Mouse (Mus musculus) intestine, embryonic 16.5 days (tissue): Measurements from ENCODE around the gene Fastkd5. TPM values are rescaled to one million over a fixed set of nuclear protein-coding genes. Genes with fewer than 3 reads are reported as not detected.
A peak's percentile ranks its signal among the peaks of the same experiment; 100 is the strongest.

Experiments
- ATAC-seq: fragments of 200-750 bp; cut with Nextera tagmentation; 2 replicates; pipeline ENCODE4 v1.8.0; 2017; ENCODE audit warnings: moderate TSS enrichment, moderate library complexity
- H3K27ac ChIP-seq: fragments of 300-500 bp; sonication (generic); 2 replicates; pipeline ENCODE4 v1.5.1; 2014; ENCODE audit warnings: mild to moderate bottlenecking, low read length
- H3K27me3 ChIP-seq: fragments of 300-500 bp; sonication (generic); replicated peaks from 2 replicates; pipeline ENCODE4 v1.6.1; 2014; ENCODE audit warnings: low read length, control low read depth, mixed read lengths; ENCODE audit not compliant: control insufficient read depth, insufficient read depth
- H3K36me3 ChIP-seq: fragments of 300-500 bp; sonication (generic); 2 replicates; pipeline ENCODE4 v1.6.1; 2014; ENCODE audit warnings: low read length, control low read depth; ENCODE audit not compliant: control insufficient read depth, insufficient read depth
- H3K4me1 ChIP-seq: fragments of 300-500 bp; sonication (generic); 2 replicates; pipeline ENCODE4 v1.6.1; 2014; ENCODE audit warnings: low read length, control low read depth, mixed read lengths; ENCODE audit not compliant: control insufficient read depth, insufficient read depth
- H3K4me2 ChIP-seq: fragments of 300-500 bp; sonication (generic); 2 replicates; pipeline ENCODE4 v1.6.1; 2014; ENCODE audit warnings: low read depth, low read length, control low read depth
- H3K4me3 ChIP-seq: fragments of 300-500 bp; sonication (generic); 2 replicates; pipeline ENCODE4 v1.5.1; 2014; ENCODE audit warnings: mild to moderate bottlenecking, low read length
- H3K9ac ChIP-seq: fragments of 300-500 bp; sonication (generic); 2 replicates; pipeline ENCODE4 v1.6.1; 2014; ENCODE audit warnings: low read depth, low read length
- H3K9me3 ChIP-seq: fragments of 300-500 bp; sonication (generic); 2 replicates; pipeline ENCODE4 v1.6.1; 2016; ENCODE audit warnings: low read length, control low read depth; ENCODE audit not compliant: control insufficient read depth
- WGBS: fragments of 180-500 bp; shearing (Covaris S2); extraction: QIAGEN DNeasy Blood & Tissue Kit; methylation state at CpG from one replicate; pipeline ENCODE4 v1.1.7; 2014; 5-methylcytosine and 5-hydroxymethylcytosine counted together
- polyA plus RNA-seq: library from polyadenylated mRNA; unstranded; fragments of >200 nt; fragmentation: Nextera tagmentation; extraction: Ambion mirVana; gene quantifications from 2 replicates; pipeline ENCODE4 v1.2.1, GENCODE M21; 2015

Fastkd5 gene
- polyA plus RNA-seq, 1 experiment from 2014 or later: 16.2 TPM

DNA sequence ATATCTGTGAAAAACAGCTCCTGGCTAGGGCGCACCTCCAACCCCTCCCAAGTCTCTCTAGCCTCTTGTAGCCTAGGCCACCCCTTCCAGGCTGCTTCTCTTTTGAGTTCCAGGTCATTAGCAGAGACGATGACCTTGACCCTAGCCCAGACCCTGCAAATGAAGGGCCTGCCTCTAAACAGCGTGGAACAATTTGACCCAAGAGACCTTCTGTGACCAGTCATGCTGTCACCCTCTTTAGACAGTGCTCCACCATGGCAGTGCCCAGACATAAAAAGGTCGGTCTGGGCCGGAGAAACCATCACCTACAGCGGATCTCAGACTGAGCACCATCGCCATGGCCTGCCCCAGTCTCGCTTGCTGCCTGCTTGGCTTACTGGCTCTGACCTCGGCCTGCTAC is 54.0 kb downstream of the Fastkd5 start, which contains the start of gene Oxt:
Gene Oxt (plus strand): TSS at position 301 of the 400 bp plus-strand sequence.
- peak within 1 kb of the TSS; percentile 17 for H3K9ac ChIP-seq
- WGBS: 49% methylated on average over 9 of the region's 9 CpGs
- peak within 1 kb of the TSS; percentile 27 for H3K4me3 ChIP-seq
- no peak for ATAC-seq
- no peaks in the 10 kb centered on the region for H3K9me3 ChIP-seq
- H3K36me3 ChIP-seq: no peaks in the 10 kb centered on the region
- H3K4me2 ChIP-seq: peak within 1 kb of the TSS; percentile 44
- H3K27me3 ChIP-seq: peaks cover 52% of the 10 kb centered on the region
- H3K4me1 ChIP-seq: peaks cover 20% of the 10 kb centered on the region; the same call in 1 of the 2 replicates
- H3K27ac ChIP-seq: no peak within 1 kb of the TSS

DNA sequence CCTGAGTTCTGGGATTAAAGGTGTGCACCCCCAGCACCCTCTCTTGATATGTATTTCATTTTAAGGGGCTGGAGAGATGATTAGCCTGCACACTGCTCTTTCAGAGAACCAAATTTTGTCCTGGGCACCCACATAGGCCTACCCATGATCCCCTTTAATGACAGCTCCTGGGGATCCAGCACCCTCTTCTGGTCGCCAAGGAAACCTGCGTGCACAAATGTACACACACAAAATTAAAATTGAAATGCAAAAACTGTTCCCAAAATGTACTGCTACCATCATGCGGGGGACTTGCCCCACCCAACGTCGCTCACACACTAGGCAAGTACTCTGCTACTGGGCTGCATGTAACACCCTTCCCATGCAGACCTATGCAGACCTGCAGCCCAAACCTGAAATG is 54.9 kb downstream of the Fastkd5 start:
- no peaks in the 10 kb centered on the region for H3K9me3 ChIP-seq
- H3K4me2 ChIP-seq: no peak overlapping the region
- no peak overlapping the region for H3K4me3 ChIP-seq
- 83% methylated on average over 5 of the region's 5 CpGs for WGBS
- H3K4me1 ChIP-seq: peaks cover 11% of the 10 kb centered on the region; the same call in 1 of the 2 replicates
- H3K27ac ChIP-seq: no peak overlapping the region
- H3K27me3 ChIP-seq: peaks cover 43% of the 10 kb centered on the region
- H3K9ac ChIP-seq: no peak overlapping the region
- no peaks in the 10 kb centered on the region for H3K36me3 ChIP-seq
- no peak for ATAC-seq

- Histone ChIP-seq H3K4me2 (no peak overlapping the region), H3K27ac (no peak overlapping the region), H3K27me3 (peaks cover 1% of the 10 kb centered on the region; the same call in 1 of the 2 replicates), H3K36me3 (0 out of 2 replicates have a peak, but pooled peaks cover 3% of the 10 kb centered on the region), H3K4me1 (peaks cover under 1% of the 10 kb centered on the region; the same call in 1 of the 2 replicates), H3K9ac (no peak overlapping the region), H3K9me3 (no peaks in the 10 kb centered on the region), H3K4me3 (no peak overlapping the region)
- no peak for ATAC-seq
These were observed 59.9 kb downstream of the Fastkd5 start for GRCm38 (mm10) chr2:130569926-130570325.

DNA sequence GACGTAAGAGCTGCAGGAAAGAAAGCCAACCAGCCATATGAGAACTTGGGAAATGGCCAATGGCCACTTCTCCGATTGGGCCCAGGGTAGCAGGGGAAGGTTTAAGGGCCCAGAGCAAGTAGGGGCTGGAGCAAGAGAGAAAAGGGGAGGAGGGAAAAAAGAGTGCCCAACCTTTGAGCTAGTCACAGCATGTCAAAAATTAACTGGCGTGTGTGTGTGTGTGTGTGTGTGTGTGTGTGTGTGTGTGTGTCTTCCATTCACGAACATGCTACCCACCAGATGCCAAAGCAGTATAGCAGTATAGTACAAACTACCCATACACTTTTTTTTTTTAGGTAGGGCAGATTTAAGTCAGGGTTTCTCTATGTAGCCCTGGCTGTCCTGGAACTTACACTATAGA is 60.9 kb downstream of the Fastkd5 start:
- no peak for ATAC-seq
- Histone ChIP-seq H3K9ac (no peak overlapping the region), H3K36me3 (0 out of 2 replicates have a peak, but pooled peaks cover 3% of the 10 kb centered on the region), H3K4me2 (no peak overlapping the region), H3K27me3 (no peaks in the 10 kb centered on the region; the same call in 1 of the 2 replicates), H3K4me1 (peaks cover 8% of the 10 kb centered on the region), H3K27ac (no peak overlapping the region), H3K9me3 (no peaks in the 10 kb centered on the region), H3K4me3 (no peak overlapping the region)
- WGBS: 76% methylated on average over 4 of the region's 4 CpGs

GRCm38 (mm10) chr2:130564983-130565382 is 64.8 kb downstream of the Fastkd5 start:
- H3K27ac ChIP-seq: no peak overlapping the region
- no peak for ATAC-seq
- H3K4me3 ChIP-seq: peak overlapping the region; percentile 86
- H3K9ac ChIP-seq: peak overlapping the region; percentile 91
- peaks cover 14% of the 10 kb centered on the region for H3K4me1 ChIP-seq
- H3K4me2 ChIP-seq: peak overlapping the region; percentile 89
- H3K36me3 ChIP-seq: 0 out of 2 replicates have a peak, but pooled peaks cover 3% of the 10 kb centered on the region
- no peaks in the 10 kb centered on the region for H3K27me3 ChIP-seq
- no peaks in the 10 kb centered on the region for H3K9me3 ChIP-seq
- WGBS: 80% methylated on average over 8 of the region's 8 CpGs

- Histone ChIP-seq H3K4me2 (peak overlapping the region; percentile 89), H3K27ac (0 out of 2 replicates have a peak overlapping the region, but pooled peaks have one; percentile 35), H3K36me3 (0 out of 2 replicates have a peak, but pooled peaks cover 3% of the 10 kb centered on the region), H3K9me3 (no peaks in the 10 kb centered on the region), H3K9ac (peak overlapping the region; percentile 91), H3K27me3 (no peaks in the 10 kb centered on the region), H3K4me1 (peaks cover 14% of the 10 kb centered on the region), H3K4me3 (peak overlapping the region; percentile 86)
- peak; percentile 5 for ATAC-seq
- WGBS: 0% methylated on average over 21 of the region's 23 CpGs
These were observed 65.8 kb downstream of the Fastkd5 start for GRCm38 (mm10) chr2:130564063-130564462.

Other genes with a start within 250 kb of the Fastkd5 start
- gene Cpxm1, start 232.5 kb downstream of the Fastkd5 start, polyA plus RNA-seq: 32.1 and 36.6 TPM in 2 replicates
- not detected in 2 replicates for gene Gm28372, start 224.8 kb downstream of the Fastkd5 start, polyA plus RNA-seq
- 0.32 TPM in 1 of 2 replicates, not detected in the other for gene 1700020A23Rik, start 224.8 kb downstream of the Fastkd5 start, polyA plus RNA-seq
- not detected in 2 replicates for gene Tmem239, start 223.5 kb downstream of the Fastkd5 start, polyA plus RNA-seq
- gene Vps16, start 205.7 kb downstream of the Fastkd5 start, polyA plus RNA-seq: 75.0 and 81.5 TPM in 2 replicates
- 10.7 and 13.2 TPM in 2 replicates for gene Pced1a, start 205.3 kb downstream of the Fastkd5 start, polyA plus RNA-seq
- gene Ptpra, start 179.7 kb downstream of the Fastkd5 start, polyA plus RNA-seq: 29.0 and 53.6 TPM in 2 replicates
- 92.2 and 96.8 TPM in 2 replicates for gene Mrps26, start 66.3 kb downstream of the Fastkd5 start, polyA plus RNA-seq
- not detected in 2 replicates for gene Oxt, start 53.9 kb downstream of the Fastkd5 start, polyA plus RNA-seq
- gene Avp, start 47.5 kb downstream of the Fastkd5 start, polyA plus RNA-seq: not detected in 2 replicates
- gene Ubox5, start within 50 bp of the Fastkd5 start, polyA plus RNA-seq: 11.7 and 12.0 TPM in 2 replicates
- gene Lzts3, start 12.8 kb upstream of the Fastkd5 start, polyA plus RNA-seq: 15.0 and 19.0 TPM in 2 replicates
- gene Ddrgk1, start 34.6 kb upstream of the Fastkd5 start, polyA plus RNA-seq: 87.1 and 88.0 TPM in 2 replicates
- 72.2 and 81.0 TPM in 2 replicates for gene Itpa, start 37.6 kb upstream of the Fastkd5 start, polyA plus RNA-seq
- 0.22 and 0.24 TPM in 2 replicates for gene Slc4a11, start 67.5 kb upstream of the Fastkd5 start, polyA plus RNA-seq